Mouse (Mus musculus): ENCODE data around the gene Usp2. TPM values are rescaled to one million over a fixed set of nuclear protein-coding genes. Genes with fewer than 3 reads are reported as not detected.

The Usp2 gene
- polyA plus RNA-seq, 1 experiment from 2014 or later: 7.3 TPM

- ATAC-seq (ENCODE audit: low FRiP score): peak; percentile 66
Measured at GRCm38 (mm10) chr9:44096536-44096935, 29.7 kb downstream of the Usp2 start.

GRCm38 (mm10) chr9:44101490-44101889, 34.7 kb downstream of the Usp2 start, which contains the start of gene Mfrp:
TSS of gene Mfrp (plus strand) at chr9:44101729.
- Histone ChIP-seq H3K4me3 (ENCODE audit: low read depth, low read length) (no peak within 1 kb of the TSS), H3K4me1 (ENCODE audit: control insufficient read depth, insufficient read depth, low read length) (peaks cover 15% of the 10 kb centered on the region), H3K4me2 (no peak within 1 kb of the TSS), H3K9ac (ENCODE audit: low read length) (no peak within 1 kb of the TSS), H3K36me3 (ENCODE audit: control insufficient read depth, insufficient read depth, low read length) (peaks cover 5% of the 10 kb centered on the region; the same call in 1 of the 2 replicates), H3K9me3 (ENCODE audit: control insufficient read depth, low read length) (no peaks in the 10 kb centered on the region), H3K27me3 (ENCODE audit: control insufficient read depth, insufficient read depth, low read length) (no peaks in the 10 kb centered on the region), H3K27ac (ENCODE audit: low read depth, low read length) (no peak within 1 kb of the TSS)
- 33% methylated on average over 9 of the region's 9 CpGs for WGBS
- no peak for DNase-seq (ENCODE audit: low spot score, missing footprints)
- ATAC-seq (ENCODE audit: low FRiP score): no peak

More at GRCm38 (mm10) chr9:44096536-44096935, 29.7 kb downstream of the Usp2 start:
- H3K4me1 ChIP-seq (ENCODE audit: control insufficient read depth, insufficient read depth, low read length): peaks cover 16% of the 10 kb centered on the region
- no peaks in the 10 kb centered on the region for H3K27me3 ChIP-seq (ENCODE audit: control insufficient read depth, insufficient read depth, low read length)
- 0 out of 2 replicates have a peak overlapping the region, but pooled peaks have one; percentile 16 for H3K9ac ChIP-seq (ENCODE audit: low read length)
- H3K4me2 ChIP-seq: no peak overlapping the region
- 11% methylated on average over 9 of the region's 9 CpGs for WGBS
- no peak overlapping the region for H3K27ac ChIP-seq (ENCODE audit: low read depth, low read length)
- no peak overlapping the region for H3K4me3 ChIP-seq (ENCODE audit: low read depth, low read length)
- DNase-seq (ENCODE audit: low spot score, missing footprints): no peak
- no peaks in the 10 kb centered on the region for H3K9me3 ChIP-seq (ENCODE audit: control insufficient read depth, low read length)
- no peaks in the 10 kb centered on the region; the same call in 1 of the 2 replicates for H3K36me3 ChIP-seq (ENCODE audit: control insufficient read depth, insufficient read depth, low read length)

- no peaks in the 10 kb centered on the region for H3K27me3 ChIP-seq (ENCODE audit: control insufficient read depth, insufficient read depth, low read length)
- H3K4me1 ChIP-seq (ENCODE audit: control insufficient read depth, insufficient read depth, low read length): peaks cover 39% of the 10 kb centered on the region
- no peak overlapping the region for H3K27ac ChIP-seq (ENCODE audit: low read depth, low read length)
- no peak overlapping the region for H3K9ac ChIP-seq (ENCODE audit: low read length)
- ATAC-seq (ENCODE audit: low FRiP score) (no peak), DNase-seq (ENCODE audit: low spot score, missing footprints) (no peak)
- WGBS: 89% methylated on average over 7 of the region's 7 CpGs
- H3K4me2 ChIP-seq: no peak overlapping the region
- no peaks in the 10 kb centered on the region for H3K9me3 ChIP-seq (ENCODE audit: control insufficient read depth, low read length)
- H3K36me3 ChIP-seq (ENCODE audit: control insufficient read depth, insufficient read depth, low read length): peaks cover 5% of the 10 kb centered on the region; the same call in 1 of the 2 replicates
- H3K4me3 ChIP-seq (ENCODE audit: low read depth, low read length): no peak overlapping the region
Measured at GRCm38 (mm10) chr9:44104881-44105280, 38.1 kb downstream of the Usp2 start.

- Histone ChIP-seq H3K9ac (ENCODE audit: low read length) (no peak overlapping the region), H3K27me3 (ENCODE audit: control insufficient read depth, insufficient read depth, low read length) (no peaks in the 10 kb centered on the region), H3K27ac (ENCODE audit: low read depth, low read length) (no peak overlapping the region), H3K4me1 (ENCODE audit: control insufficient read depth, insufficient read depth, low read length) (peaks cover 46% of the 10 kb centered on the region), H3K4me2 (no peak overlapping the region), H3K36me3 (ENCODE audit: control insufficient read depth, insufficient read depth, low read length) (peaks cover 5% of the 10 kb centered on the region; the same call in 1 of the 2 replicates), H3K4me3 (ENCODE audit: low read depth, low read length) (no peak overlapping the region), H3K9me3 (ENCODE audit: control insufficient read depth, low read length) (no peaks in the 10 kb centered on the region)
- no peak for DNase-seq (ENCODE audit: low spot score, missing footprints)
- WGBS: 85% methylated on average over 10 of the region's 10 CpGs
- ATAC-seq (ENCODE audit: low FRiP score): no peak
Measured at GRCm38 (mm10) chr9:44105781-44106180, 39.0 kb downstream of the Usp2 start.

GRCm38 (mm10) chr9:44106182-44106581, 39.4 kb downstream of the Usp2 start:
- H3K27ac ChIP-seq (ENCODE audit: low read depth, low read length): no peak overlapping the region
- H3K9ac ChIP-seq (ENCODE audit: low read length): no peak overlapping the region
- peaks cover 5% of the 10 kb centered on the region; the same call in 1 of the 2 replicates for H3K36me3 ChIP-seq (ENCODE audit: control insufficient read depth, insufficient read depth, low read length)
- no peak for ATAC-seq (ENCODE audit: low FRiP score)
- no peaks in the 10 kb centered on the region for H3K27me3 ChIP-seq (ENCODE audit: control insufficient read depth, insufficient read depth, low read length)
- no peak overlapping the region for H3K4me2 ChIP-seq
- no peaks in the 10 kb centered on the region for H3K9me3 ChIP-seq (ENCODE audit: control insufficient read depth, low read length)
- H3K4me3 ChIP-seq (ENCODE audit: low read depth, low read length): no peak overlapping the region
- DNase-seq (ENCODE audit: low spot score, missing footprints): no peak
- peaks cover 46% of the 10 kb centered on the region for H3K4me1 ChIP-seq (ENCODE audit: control insufficient read depth, insufficient read depth, low read length)
- WGBS: 97% methylated on average over 7 of the region's 7 CpGs

- Histone ChIP-seq H3K4me1 (ENCODE audit: control insufficient read depth, insufficient read depth, low read length) (peaks cover 45% of the 10 kb centered on the region), H3K9me3 (ENCODE audit: control insufficient read depth, low read length) (no peaks in the 10 kb centered on the region), H3K36me3 (ENCODE audit: control insufficient read depth, insufficient read depth, low read length) (peaks cover 5% of the 10 kb centered on the region; the same call in 1 of the 2 replicates), H3K4me2 (peak overlapping the region; percentile 11; the same call in 1 of the 2 replicates), H3K4me3 (ENCODE audit: low read depth, low read length) (no peak overlapping the region), H3K27me3 (ENCODE audit: control insufficient read depth, insufficient read depth, low read length) (no peaks in the 10 kb centered on the region), H3K9ac (ENCODE audit: low read length) (no peak overlapping the region), H3K27ac (ENCODE audit: low read depth, low read length) (no peak overlapping the region)
- DNase-seq (ENCODE audit: low spot score, missing footprints) (no peak), ATAC-seq (ENCODE audit: low FRiP score) (no peak)
- WGBS: 58% methylated on average over 4 of the region's 4 CpGs
Measured at GRCm38 (mm10) chr9:44106596-44106995, 39.8 kb downstream of the Usp2 start.

- peaks cover 42% of the 10 kb centered on the region for H3K4me1 ChIP-seq (ENCODE audit: control insufficient read depth, insufficient read depth, low read length)
- peak within 1 kb of the TSS; percentile 44 for H3K9ac ChIP-seq (ENCODE audit: low read length)
- H3K4me2 ChIP-seq: peak within 1 kb of the TSS; percentile 34
- no peak within 1 kb of the TSS; the same call in 1 of the 2 replicates for H3K27ac ChIP-seq (ENCODE audit: low read depth, low read length)
- no peak within 1 kb of the TSS; the same call in 1 of the 2 replicates for H3K4me3 ChIP-seq (ENCODE audit: low read depth, low read length)
- ATAC-seq (ENCODE audit: low FRiP score) (peak; percentile 33; the same call in 1 of the 2 replicates), DNase-seq (ENCODE audit: low spot score, missing footprints) (no peak)
- peaks cover 5% of the 10 kb centered on the region; the same call in 1 of the 2 replicates for H3K36me3 ChIP-seq (ENCODE audit: control insufficient read depth, insufficient read depth, low read length)
- H3K9me3 ChIP-seq (ENCODE audit: control insufficient read depth, low read length): no peaks in the 10 kb centered on the region
- WGBS: 23% methylated on average over 8 of the region's 8 CpGs
- no peaks in the 10 kb centered on the region for H3K27me3 ChIP-seq (ENCODE audit: control insufficient read depth, insufficient read depth, low read length)
Measured at GRCm38 (mm10) chr9:44107110-44107509, 40.3 kb downstream of the Usp2 start, which contains the start of gene C1qtnf5. TSS of gene C1qtnf5 (plus strand) at chr9:44107245.

GRCm38 (mm10) chr9:44107557-44108179, 40.8 kb downstream of the Usp2 start:
- peak; percentile 25; the same call in 1 of the 2 replicates for ATAC-seq (ENCODE audit: low FRiP score)
- Histone ChIP-seq H3K9me3 (ENCODE audit: control insufficient read depth, low read length) (no peaks in the 10 kb centered on the region), H3K27me3 (ENCODE audit: control insufficient read depth, insufficient read depth, low read length) (no peaks in the 10 kb centered on the region), H3K4me1 (ENCODE audit: control insufficient read depth, insufficient read depth, low read length) (peaks cover 40% of the 10 kb centered on the region), H3K36me3 (ENCODE audit: control insufficient read depth, insufficient read depth, low read length) (peaks cover 5% of the 10 kb centered on the region; the same call in 1 of the 2 replicates), H3K4me2 (peak overlapping the region; percentile 34), H3K27ac (ENCODE audit: low read depth, low read length) (no peak overlapping the region; the same call in 1 of the 2 replicates), H3K4me3 (ENCODE audit: low read depth, low read length) (no peak overlapping the region; the same call in 1 of the 2 replicates), H3K9ac (ENCODE audit: low read length) (peak overlapping the region; percentile 44)
- 27% methylated on average over 25 of the region's 25 CpGs for WGBS
- DNase-seq (ENCODE audit: low spot score, missing footprints): peak; percentile 96
